In the genomic region with DNA sequence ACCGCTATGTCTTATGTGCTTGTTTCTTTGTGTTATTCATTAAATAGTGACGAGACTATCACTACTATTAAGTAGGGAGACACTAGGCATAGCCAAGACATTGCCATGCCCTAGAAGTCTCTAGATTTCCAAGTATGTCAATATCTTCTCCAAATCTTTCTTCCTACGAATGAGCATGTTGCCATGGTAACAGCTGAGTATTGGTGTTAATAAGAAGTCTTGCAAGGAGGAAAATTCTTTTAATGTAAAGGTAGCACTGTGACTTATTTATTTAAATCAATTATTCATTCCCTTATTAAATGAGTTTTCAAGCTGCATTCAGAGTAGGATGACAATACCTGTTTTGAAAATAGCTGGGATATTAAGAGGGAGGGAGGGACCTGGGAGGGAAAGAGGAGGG, we compare ENCODE assay signal across 24 mouse cellular contexts. TPM values are rescaled to one million over a fixed set of nuclear protein-coding genes. Genes with fewer than 3 reads are reported as not detected.
DNase-seq lines count a peak whose midpoint lies in the region; ATAC-seq lines count a peak whose summit lies in the region.
"Had no signal": no experiment of that assay in that cellular context is flagged by ENCODE, and none has a peak within 500 bp of the region (broad histone marks: within the 10 kb centered on the region; RNA-seq: fewer than 3 reads in every experiment).

No protein-coding gene starts in this region.

- H3K4me3 ChIP-seq in forebrain, embryonic 14.5 days (ENCODE audit: low read depth, low read length), result no peak overlapping the region
- no peak overlapping the region for H3K4me3 ChIP-seq in forebrain, embryonic 12.5 days (replicated peaks)
- no peak overlapping the region for H3K4me3 ChIP-seq in hindbrain, embryonic 16.5 days (ENCODE audit: low read length)
- H3K4me3 ChIP-seq in hindbrain, embryonic 11.5 days (ENCODE audit: low read depth, low read length), result no peak overlapping the region
- no peak overlapping the region for H3K4me3 ChIP-seq in midbrain, embryonic 16.5 days (ENCODE audit: low read depth, low read length)
- no peak overlapping the region for H3K4me3 ChIP-seq in midbrain, embryonic 13.5 days (replicated peaks)
- H3K4me3 ChIP-seq: embryonic facial prominence, embryonic 15.5 days; erythroblast, embryonic 14.5 days; forebrain, embryonic 10.5 days; heart, embryonic 10.5 days; intestine, embryonic 15.5 days had no signal

- H3K27ac ChIP-seq in forebrain, embryonic 14.5 days (ENCODE audit: low read depth, low read length), result no peak overlapping the region
- no peak overlapping the region for H3K27ac ChIP-seq in forebrain, embryonic 12.5 days
- no peak overlapping the region for H3K27ac ChIP-seq in hindbrain, embryonic 16.5 days (ENCODE audit: low read depth, low read length)
- H3K27ac ChIP-seq in hindbrain, embryonic 11.5 days (ENCODE audit: low read depth, low read length), result no peak overlapping the region
- no peak overlapping the region for H3K27ac ChIP-seq in midbrain, embryonic 16.5 days (ENCODE audit: low read length)
- no peak overlapping the region for H3K27ac ChIP-seq in midbrain, embryonic 13.5 days
- H3K27ac ChIP-seq: embryonic facial prominence, embryonic 15.5 days; forebrain, embryonic 10.5 days; heart, embryonic 10.5 days; intestine, embryonic 15.5 days had no signal

- H3K9me3 ChIP-seq in forebrain, embryonic 14.5 days (replicated peaks; ENCODE audit: control insufficient read depth, low read length), result no peaks in the 10 kb centered on the region
- no peaks in the 10 kb centered on the region for H3K9me3 ChIP-seq in forebrain, embryonic 12.5 days
- H3K9me3 ChIP-seq in hindbrain, embryonic 16.5 days (ENCODE audit: control insufficient read depth, low read length), result no peaks in the 10 kb centered on the region
- no peaks in the 10 kb centered on the region for H3K9me3 ChIP-seq in hindbrain, embryonic 11.5 days (ENCODE audit: control insufficient read depth, low read length)
- no peaks in the 10 kb centered on the region for H3K9me3 ChIP-seq in midbrain, embryonic 16.5 days (replicated peaks; ENCODE audit: control insufficient read depth, low read length, poor library complexity, severe bottlenecking)
- H3K9me3 ChIP-seq in midbrain, embryonic 13.5 days, result no peaks in the 10 kb centered on the region
- H3K9me3 ChIP-seq: embryonic facial prominence, embryonic 15.5 days; forebrain, embryonic 10.5 days; heart, embryonic 10.5 days; intestine, embryonic 15.5 days had no signal

- WGBS in forebrain, embryonic 14.5 days, result 76% methylated on average over 3 of the region's 3 CpGs
- 80% methylated on average over 3 of the region's 3 CpGs for WGBS in forebrain, embryonic 12.5 days
- WGBS in hindbrain, embryonic 16.5 days, result 69% methylated on average over 3 of the region's 3 CpGs
- WGBS in hindbrain, embryonic 11.5 days, result 90% methylated on average over 3 of the region's 3 CpGs
- WGBS in midbrain, embryonic 16.5 days, result 71% methylated on average over 3 of the region's 3 CpGs
- WGBS in midbrain, embryonic 13.5 days, result 68% methylated on average over 3 of the region's 3 CpGs

- no peak for ATAC-seq in forebrain, embryonic 14.5 days
- ATAC-seq in forebrain, embryonic 12.5 days (ENCODE audit: low FRiP score), result no peak
- ATAC-seq in hindbrain, embryonic 16.5 days, result 0 out of 2 replicates have a peak, but pooled peaks have one; percentile 20
- ATAC-seq in hindbrain, embryonic 11.5 days (ENCODE audit: low FRiP score), result no peak
- peak; percentile 60 for ATAC-seq in midbrain, embryonic 16.5 days
- no peak for ATAC-seq in midbrain, embryonic 13.5 days
- ATAC-seq in activated CD4-positive, CD25-positive, alpha-beta regulatory T cell, adult 4 months, result no peak
- ATAC-seq: CD4-positive, CD25-positive, alpha-beta regulatory T cell, adult 4 months; intestine, embryonic 15.5 days had no signal

- DNase-seq in forebrain, embryonic 14.5 days (ENCODE audit: low spot score), result peak; percentile 48
- no peak for DNase-seq in hindbrain, embryonic 11.5 days (ENCODE audit: low spot score)
- DNase-seq: adrenal gland, postnatal 10 days; B cell, adult 2 months; cerebellum, adult 2 months; cerebellum, postnatal 14 days; embryo, embryonic 11 days; gastrocnemius, postnatal 10 days; heart, adult 18-20 months; heart, postnatal 10 days; heart, postnatal 4 days; kidney, adult 18-20 months had no signal

- no peaks in the 10 kb centered on the region for H3K36me3 ChIP-seq in forebrain, embryonic 14.5 days (ENCODE audit: control insufficient read depth, insufficient read depth, low read length)
- no peaks in the 10 kb centered on the region for H3K36me3 ChIP-seq in forebrain, embryonic 12.5 days (replicated peaks)
- H3K36me3 ChIP-seq in hindbrain, embryonic 16.5 days (ENCODE audit: control insufficient read depth, insufficient read depth, low read length), result no peaks in the 10 kb centered on the region
- no peaks in the 10 kb centered on the region for H3K36me3 ChIP-seq in hindbrain, embryonic 11.5 days (ENCODE audit: control insufficient read depth, insufficient read depth, low read length)
- H3K36me3 ChIP-seq in midbrain, embryonic 16.5 days (ENCODE audit: control insufficient read depth, insufficient read depth, low read length), result no peaks in the 10 kb centered on the region
- H3K36me3 ChIP-seq in midbrain, embryonic 13.5 days, result no peaks in the 10 kb centered on the region
- H3K36me3 ChIP-seq: embryonic facial prominence, embryonic 15.5 days; forebrain, embryonic 10.5 days; G1E; heart, embryonic 10.5 days; intestine, embryonic 15.5 days had no signal

- H3K4me1 ChIP-seq in forebrain, embryonic 14.5 days (ENCODE audit: control insufficient read depth, insufficient read depth, low read length), result no peaks in the 10 kb centered on the region
- H3K4me1 ChIP-seq in forebrain, embryonic 12.5 days, result no peaks in the 10 kb centered on the region
- H3K4me1 ChIP-seq in hindbrain, embryonic 16.5 days (ENCODE audit: control insufficient read depth, insufficient read depth, low read depth, low read length), result no peaks in the 10 kb centered on the region
- no peaks in the 10 kb centered on the region for H3K4me1 ChIP-seq in hindbrain, embryonic 11.5 days (replicated peaks; ENCODE audit: control insufficient read depth, insufficient read depth, low read length)
- H3K4me1 ChIP-seq in midbrain, embryonic 16.5 days (ENCODE audit: control insufficient read depth, insufficient read depth, low read length), result no peaks in the 10 kb centered on the region
- H3K4me1 ChIP-seq in midbrain, embryonic 13.5 days (replicated peaks), result no peaks in the 10 kb centered on the region
- H3K4me1 ChIP-seq: embryonic facial prominence, embryonic 15.5 days; forebrain, embryonic 10.5 days; heart, embryonic 10.5 days; intestine, embryonic 15.5 days had no signal

- H3K27me3 ChIP-seq in forebrain, embryonic 14.5 days (replicated peaks; ENCODE audit: control insufficient read depth, insufficient read depth, low read length), result no peaks in the 10 kb centered on the region
- H3K27me3 ChIP-seq in forebrain, embryonic 12.5 days, result no peaks in the 10 kb centered on the region
- no peaks in the 10 kb centered on the region for H3K27me3 ChIP-seq in hindbrain, embryonic 16.5 days (replicated peaks; ENCODE audit: control insufficient read depth, insufficient read depth, low read length)
- no peaks in the 10 kb centered on the region for H3K27me3 ChIP-seq in hindbrain, embryonic 11.5 days (ENCODE audit: control insufficient read depth, insufficient read depth, low read length)
- no peaks in the 10 kb centered on the region for H3K27me3 ChIP-seq in midbrain, embryonic 16.5 days (ENCODE audit: control insufficient read depth, insufficient read depth, low read depth, low read length)
- no peaks in the 10 kb centered on the region for H3K27me3 ChIP-seq in midbrain, embryonic 13.5 days
- H3K27me3 ChIP-seq: embryonic facial prominence, embryonic 15.5 days; intestine, embryonic 15.5 days had no signal

- no peak overlapping the region for H3K9ac ChIP-seq in forebrain, embryonic 14.5 days (ENCODE audit: low read length)
- no peak overlapping the region for H3K9ac ChIP-seq in forebrain, embryonic 12.5 days
- no peak overlapping the region for H3K9ac ChIP-seq in hindbrain, embryonic 16.5 days (ENCODE audit: low read depth, low read length)
- H3K9ac ChIP-seq in hindbrain, embryonic 11.5 days (ENCODE audit: low read depth, low read length), result no peak overlapping the region
- H3K9ac ChIP-seq in midbrain, embryonic 16.5 days (ENCODE audit: low read depth, low read length), result no peak overlapping the region
- no peak overlapping the region for H3K9ac ChIP-seq in midbrain, embryonic 13.5 days (replicated peaks)
- H3K9ac ChIP-seq: embryonic facial prominence, embryonic 15.5 days; intestine, embryonic 15.5 days had no signal

- H3K4me2 ChIP-seq in forebrain, embryonic 14.5 days (ENCODE audit: low read length), result no peak overlapping the region
- no peak overlapping the region for H3K4me2 ChIP-seq in forebrain, embryonic 12.5 days
- H3K4me2 ChIP-seq in hindbrain, embryonic 16.5 days (ENCODE audit: low read length), result no peak overlapping the region
- no peak overlapping the region for H3K4me2 ChIP-seq in hindbrain, embryonic 11.5 days (replicated peaks; ENCODE audit: low read depth, low read length)
- no peak overlapping the region for H3K4me2 ChIP-seq in midbrain, embryonic 16.5 days (ENCODE audit: low read length)
- H3K4me2 ChIP-seq in midbrain, embryonic 13.5 days (replicated peaks), result no peak overlapping the region
- H3K4me2 ChIP-seq: embryonic facial prominence, embryonic 15.5 days; intestine, embryonic 15.5 days had no signal

RNA-seq across cellular contexts. Expression of a gene that starts 38.2 kb away (rescaled TPM):
- polyA plus RNA-seq in forebrain, embryonic 14.5 days (2014; fragmentation: Nextera tagmentation; extraction: Ambion mirVana), result 295 and 325 TPM in 2 replicates
- 272 and 275 TPM in 2 replicates for polyA plus RNA-seq in forebrain, embryonic 12.5 days (2016; fragmentation: Nextera tagmentation; extraction: Ambion mirVana)
- 369 and 426 TPM in 2 replicates for polyA plus RNA-seq in hindbrain, embryonic 16.5 days (2015; fragmentation: Nextera tagmentation; extraction: Ambion mirVana)
- 285 and 288 TPM in 2 replicates for polyA plus RNA-seq in hindbrain, embryonic 11.5 days (2014; fragmentation: Nextera tagmentation; extraction: Ambion mirVana)
- polyA plus RNA-seq in midbrain, embryonic 16.5 days (2015; fragmentation: Nextera tagmentation; extraction: Ambion mirVana), result 311 and 351 TPM in 2 replicates
- polyA plus RNA-seq in midbrain, embryonic 13.5 days (2015; fragmentation: Nextera tagmentation; extraction: Ambion mirVana), result 280 and 282 TPM in 2 replicates
- polyA plus RNA-seq in activated CD4-positive, CD25-positive, alpha-beta regulatory T cell, adult 4 months (2017; shearing (Covaris generic)), result 100 to 1,000 TPM; 142 to 147 TPM

RNA-seq across cellular contexts. Expression of a gene that starts 47.8 kb away (rescaled TPM):
- polyA plus RNA-seq in forebrain, embryonic 14.5 days (2014; fragmentation: Nextera tagmentation; extraction: Ambion mirVana), result 33.4 and 38.7 TPM in 2 replicates
- polyA plus RNA-seq in forebrain, embryonic 12.5 days (2016; fragmentation: Nextera tagmentation; extraction: Ambion mirVana), result 51.4 and 53.7 TPM in 2 replicates
- polyA plus RNA-seq in hindbrain, embryonic 16.5 days (2015; fragmentation: Nextera tagmentation; extraction: Ambion mirVana), result 28.8 and 31.5 TPM in 2 replicates
- 49.9 and 50.7 TPM in 2 replicates for polyA plus RNA-seq in hindbrain, embryonic 11.5 days (2014; fragmentation: Nextera tagmentation; extraction: Ambion mirVana)
- polyA plus RNA-seq in midbrain, embryonic 16.5 days (2015; fragmentation: Nextera tagmentation; extraction: Ambion mirVana), result 28.6 and 31.9 TPM in 2 replicates
- polyA plus RNA-seq in midbrain, embryonic 13.5 days (2015; fragmentation: Nextera tagmentation; extraction: Ambion mirVana), result 35.0 and 36.7 TPM in 2 replicates
- 10 to 100 TPM; 18.9 to 19.9 TPM for polyA plus RNA-seq in activated CD4-positive, CD25-positive, alpha-beta regulatory T cell, adult 4 months (2017; shearing (Covaris generic))

RNA-seq across cellular contexts. Expression of a gene that starts 48.0 kb away (rescaled TPM):
- 20.9 and 21.2 TPM in 2 replicates for polyA plus RNA-seq in forebrain, embryonic 14.5 days (2014; fragmentation: Nextera tagmentation; extraction: Ambion mirVana)
- 32.7 and 35.3 TPM in 2 replicates for polyA plus RNA-seq in forebrain, embryonic 12.5 days (2016; fragmentation: Nextera tagmentation; extraction: Ambion mirVana)
- polyA plus RNA-seq in hindbrain, embryonic 16.5 days (2015; fragmentation: Nextera tagmentation; extraction: Ambion mirVana), result 12.5 TPM in 2 replicates
- 20.7 and 25.8 TPM in 2 replicates for polyA plus RNA-seq in hindbrain, embryonic 11.5 days (2014; fragmentation: Nextera tagmentation; extraction: Ambion mirVana)
- polyA plus RNA-seq in midbrain, embryonic 16.5 days (2015; fragmentation: Nextera tagmentation; extraction: Ambion mirVana), result 10.1 and 15.6 TPM in 2 replicates
- 20.9 and 23.0 TPM in 2 replicates for polyA plus RNA-seq in midbrain, embryonic 13.5 days (2015; fragmentation: Nextera tagmentation; extraction: Ambion mirVana)
- polyA plus RNA-seq in activated CD4-positive, CD25-positive, alpha-beta regulatory T cell, adult 4 months (2017; shearing (Covaris generic)), result 10 to 100 TPM; 19.7 to 75.0 TPM

Comparison
In these comparisons a context has a peak if more than half of its experiments do, and no peak if none do; other contexts are left out.
1. ATAC-seq: peak in hindbrain, embryonic 16.5 days (single experiment) and midbrain, embryonic 16.5 days (single experiment); none in forebrain, embryonic 14.5 days (single experiment), forebrain, embryonic 12.5 days (single experiment), hindbrain, embryonic 11.5 days (single experiment), midbrain, embryonic 13.5 days (single experiment) and activated CD4-positive, CD25-positive, alpha-beta regulatory T cell, adult 4 months (single experiment).